12 mouse cellular contexts compared by ENCODE assay signal in genomic region chr8:120176605-120177004, GRCm38 (mm10). TPM values are rescaled to one million over a fixed set of nuclear protein-coding genes. Genes with fewer than 3 reads are reported as not detected.
DNase-seq lines count a peak whose midpoint lies in the region; ATAC-seq and TF ChIP-seq lines count a peak whose summit lies in the region.
"Had no signal": no experiment of that assay in that cellular context is flagged by ENCODE, and none has a peak within 500 bp of the region (broad histone marks: within the 10 kb centered on the region; RNA-seq: fewer than 3 reads in every experiment).

No protein-coding gene starts in this region.

- TF ChIP-seq EP300 in heart, postnatal 0 days (IDR thresholded peaks at IDR 0.05; ENCODE audit: low read depth) = no peak

- peak; percentile 5 for DNase-seq in heart, postnatal 0 days (ENCODE audit: low spot score)
- DNase-seq in heart, postnatal 14 days = no peak
- no peak for DNase-seq in hindbrain, embryonic 14.5 days (ENCODE audit: low spot score)
- DNase-seq in layer of hippocampus, adult 9-10 months (ENCODE audit: low spot score) = no peak
- DNase-seq in left cerebral cortex, adult 8-10 months (ENCODE audit: low spot score in 2 of 2) = no peak
- DNase-seq in heart, postnatal 10 days = no peak

- H3K4me1 ChIP-seq in heart, postnatal 0 days (ENCODE audit: control insufficient read depth, insufficient read depth) = peaks cover 3% of the 10 kb centered on the region; the same call in 1 of the 2 replicates
- H3K4me1 ChIP-seq in embryonic facial prominence, embryonic 12.5 days = peaks cover 39% of the 10 kb centered on the region
- H3K4me1 ChIP-seq in hindbrain, embryonic 14.5 days (replicated peaks; ENCODE audit: control insufficient read depth, insufficient read depth, low read length) = peaks cover 31% of the 10 kb centered on the region
- peaks cover 43% of the 10 kb centered on the region for H3K4me1 ChIP-seq in neural tube, embryonic 12.5 days

- H3K9ac ChIP-seq in heart, postnatal 0 days (replicated peaks; ENCODE audit: low read depth, low read length) = no peak overlapping the region
- no peak overlapping the region for H3K9ac ChIP-seq in embryonic facial prominence, embryonic 12.5 days
- peak overlapping the region; percentile 41 for H3K9ac ChIP-seq in hindbrain, embryonic 14.5 days
- no peak overlapping the region for H3K9ac ChIP-seq in neural tube, embryonic 12.5 days
- H3K9ac ChIP-seq: heart, embryonic 15.5 days had no signal

- peaks cover 37% of the 10 kb centered on the region for H3K27me3 ChIP-seq in heart, postnatal 0 days (ENCODE audit: control insufficient read depth, insufficient read depth, low read length)
- peaks cover 33% of the 10 kb centered on the region for H3K27me3 ChIP-seq in embryonic facial prominence, embryonic 12.5 days
- peaks cover 8% of the 10 kb centered on the region for H3K27me3 ChIP-seq in hindbrain, embryonic 14.5 days (ENCODE audit: control insufficient read depth, insufficient read depth, low read length)
- peaks cover 16% of the 10 kb centered on the region for H3K27me3 ChIP-seq in neural tube, embryonic 12.5 days (replicated peaks)

- H3K9me3 ChIP-seq in heart, postnatal 0 days (replicated peaks; ENCODE audit: control insufficient read depth, low read length) = no peaks in the 10 kb centered on the region
- no peaks in the 10 kb centered on the region for H3K9me3 ChIP-seq in embryonic facial prominence, embryonic 12.5 days
- no peaks in the 10 kb centered on the region for H3K9me3 ChIP-seq in hindbrain, embryonic 14.5 days (ENCODE audit: control insufficient read depth, low read length)
- H3K9me3 ChIP-seq in neural tube, embryonic 12.5 days = no peaks in the 10 kb centered on the region
- H3K9me3 ChIP-seq: heart, embryonic 15.5 days had no signal

- 54% methylated on average over 4 of the region's 4 CpGs for WGBS in heart, postnatal 0 days
- 24% methylated on average over 4 of the region's 4 CpGs for whole genome bisulfite sequencing in embryonic facial prominence, embryonic 12.5 days
- WGBS in hindbrain, embryonic 14.5 days = 13% methylated on average over 4 of the region's 4 CpGs
- WGBS in neural tube, embryonic 12.5 days = 18% methylated on average over 4 of the region's 4 CpGs

- no peak overlapping the region for H3K4me3 ChIP-seq in heart, postnatal 0 days (ENCODE audit: low read depth, low read length)
- H3K4me3 ChIP-seq in embryonic facial prominence, embryonic 12.5 days = no peak overlapping the region
- H3K4me3 ChIP-seq in hindbrain, embryonic 14.5 days (replicated peaks; ENCODE audit: low read length) = no peak overlapping the region
- no peak overlapping the region for H3K4me3 ChIP-seq in neural tube, embryonic 12.5 days
- H3K4me3 ChIP-seq: heart, embryonic 15.5 days had no signal

- no peak for ATAC-seq in heart, postnatal 0 days (ENCODE audit: insufficient read depth, low read depth)
- ATAC-seq in embryonic facial prominence, embryonic 12.5 days (ENCODE audit: insufficient number of reproducible peaks, insufficient read depth, low FRiP score, low TSS enrichment) = no peak
- no peak for ATAC-seq in hindbrain, embryonic 14.5 days (ENCODE audit: low FRiP score)
- peak; percentile 19; the same call in 1 of the 2 replicates for ATAC-seq in neural tube, embryonic 12.5 days (ENCODE audit: low FRiP score, low read depth)

- intact Hi-C loops in heart, postnatal 14 days (cut with DNase I) = loop anchor here (5.0 to 10.0 kb wide), 3 partner anchors 36 to 421 kb away; no protein-coding TSS in a partner anchor
- intact Hi-C loops in heart, postnatal 10 days (cut with DNase I) = loop anchor here (5.0 to 10.0 kb wide), 3 partner anchors 41 to 431 kb away; no protein-coding TSS in a partner anchor

- H3K27ac ChIP-seq in heart, postnatal 0 days (ENCODE audit: low read depth) = no peak overlapping the region
- peak overlapping the region; percentile 58; the same call in 1 of the 2 replicates for H3K27ac ChIP-seq in embryonic facial prominence, embryonic 12.5 days
- peak overlapping the region; percentile 84 for H3K27ac ChIP-seq in hindbrain, embryonic 14.5 days
- peak overlapping the region; percentile 76; the same call in 1 of the 2 replicates for H3K27ac ChIP-seq in neural tube, embryonic 12.5 days
- H3K27ac ChIP-seq: heart, embryonic 15.5 days had no signal

- H3K36me3 ChIP-seq in heart, postnatal 0 days (replicated peaks; ENCODE audit: control insufficient read depth, insufficient read depth, low read length) = no peaks in the 10 kb centered on the region
- H3K36me3 ChIP-seq in embryonic facial prominence, embryonic 12.5 days = no peaks in the 10 kb centered on the region
- no peaks in the 10 kb centered on the region for H3K36me3 ChIP-seq in hindbrain, embryonic 14.5 days (replicated peaks; ENCODE audit: control insufficient read depth, insufficient read depth)
- no peaks in the 10 kb centered on the region for H3K36me3 ChIP-seq in neural tube, embryonic 12.5 days
- H3K36me3 ChIP-seq: heart, embryonic 15.5 days had no signal

- H3K4me2 ChIP-seq in heart, postnatal 0 days (ENCODE audit: low read depth, low read length) = no peak overlapping the region
- peak overlapping the region; percentile 52 for H3K4me2 ChIP-seq in embryonic facial prominence, embryonic 12.5 days (replicated peaks)
- peak overlapping the region; percentile 37; the same call in 1 of the 2 replicates for H3K4me2 ChIP-seq in hindbrain, embryonic 14.5 days (replicated peaks)
- peak overlapping the region; percentile 56 for H3K4me2 ChIP-seq in neural tube, embryonic 12.5 days (replicated peaks)

- TF ChIP-seq CTCF in heart, postnatal 0 days (IDR thresholded peaks at IDR 0.05; ENCODE audit: low read depth) = no peak

RNA-seq across cellular contexts. Expression of gene Fam92b, which starts 0.7 kb away (rescaled TPM):
- not detected in 2 replicates for total RNA-seq in heart, postnatal 0 days (2014; rRNA removed; ENCODE audit: low replicate concordance)
- polyA plus RNA-seq in heart, postnatal 0 days (2015; fragmentation: Nextera tagmentation; extraction: Ambion mirVana) = 0.44 TPM in 1 of 2 replicates, not detected in the other
- total RNA-seq in heart, postnatal 14 days (2021) = not detected
- polyA plus RNA-seq in embryonic facial prominence, embryonic 12.5 days (2016; fragmentation: Nextera tagmentation; extraction: Ambion mirVana) = 0.70 and 1.7 TPM in 2 replicates
- polyA plus RNA-seq in hindbrain, embryonic 14.5 days (2014; fragmentation: Nextera tagmentation; extraction: Ambion mirVana) = 1.6 and 3.3 TPM in 2 replicates
- 0.89 and 1.3 TPM in 2 replicates for polyA plus RNA-seq in neural tube, embryonic 12.5 days (2016; fragmentation: Nextera tagmentation; extraction: Ambion mirVana)
- total RNA-seq in left cerebral cortex, adult 8-10 months (2022) = 1 to 10 TPM in 2 of 4 experiments, under 1 TPM in 2; 0.48 to 1.9 (median 0.86) TPM
- total RNA-seq in heart, postnatal 10 days (2021) = not detected
- total RNA-seq: common myeloid progenitor, adult 5-6 weeks; megakaryocyte progenitor cell, adult 5-6 weeks had no signal
- polyA plus RNA-seq: C2C12 had no signal

RNA-seq across cellular contexts. Expression of gene Gse1, which starts 51.7 kb away (rescaled TPM):
- total RNA-seq in heart, postnatal 0 days (2014; rRNA removed; ENCODE audit: low replicate concordance) = 18.7 and 30.8 TPM in 2 replicates
- 4.1 and 5.4 TPM in 2 replicates for polyA plus RNA-seq in heart, postnatal 0 days (2015; fragmentation: Nextera tagmentation; extraction: Ambion mirVana)
- total RNA-seq in heart, postnatal 14 days (2021) = 10 to 100 TPM; 29.0 to 33.1 TPM
- polyA plus RNA-seq in embryonic facial prominence, embryonic 12.5 days (2016; fragmentation: Nextera tagmentation; extraction: Ambion mirVana) = 10.6 and 12.3 TPM in 2 replicates
- polyA plus RNA-seq in hindbrain, embryonic 14.5 days (2014; fragmentation: Nextera tagmentation; extraction: Ambion mirVana) = 18.8 and 23.9 TPM in 2 replicates
- polyA plus RNA-seq in neural tube, embryonic 12.5 days (2016; fragmentation: Nextera tagmentation; extraction: Ambion mirVana) = 26.0 and 30.5 TPM in 2 replicates
- total RNA-seq in left cerebral cortex, adult 8-10 months (2022) = 10 to 100 TPM; 71.5 to 78.0 (median 73.1) TPM
- 10 to 100 TPM; 32.6 to 34.6 TPM for total RNA-seq in heart, postnatal 10 days (2021)
